In the genomic region with DNA sequence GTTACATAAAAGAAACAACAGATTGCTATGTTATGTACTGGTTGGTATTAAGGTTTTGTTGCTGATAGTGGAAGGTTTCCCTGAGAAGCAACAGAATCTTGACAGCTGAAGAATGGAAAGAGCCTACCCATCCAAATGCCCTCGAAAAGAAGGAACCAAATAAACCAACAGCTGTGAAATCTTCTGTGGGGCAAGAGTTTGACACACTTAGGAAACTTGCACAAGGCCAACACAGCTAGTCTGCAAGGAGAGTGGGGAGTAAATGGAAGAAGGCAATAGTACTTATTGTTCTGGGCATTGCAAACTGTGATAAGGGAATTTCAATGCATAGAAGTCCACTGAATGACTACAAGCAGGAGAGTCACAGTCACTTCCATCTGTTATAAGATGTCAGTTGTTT, we compare ENCODE assay signal across 21 mouse cellular contexts.
A peak's percentile ranks its signal among the peaks of the same experiment; 100 is the strongest.
DNase-seq lines count a peak whose midpoint lies in the region; ATAC-seq lines count a peak whose summit lies in the region.
"Had no signal": no experiment of that assay in that cellular context is flagged by ENCODE, and none has a peak within 500 bp of the region (broad histone marks: within the 10 kb centered on the region; RNA-seq: fewer than 3 reads in every experiment).

No protein-coding gene starts in this region.

- ATAC-seq in granulocyte monocyte progenitor cell, adult 5-6 weeks (replicated peaks; ENCODE audit: poor library complexity, severe bottlenecking), result peak; percentile 98
- peak; percentile 96 for ATAC-seq in megakaryocyte progenitor cell, adult 5-6 weeks (replicated peaks; ENCODE audit: poor library complexity)
- ATAC-seq in megakaryocyte-erythroid progenitor cell, adult 5-6 weeks (replicated peaks; ENCODE audit: low FRiP score, low TSS enrichment, poor library complexity, severe bottlenecking), result no peak
- ATAC-seq: activated CD4-positive, CD25-positive, alpha-beta regulatory T cell, adult 4 months; forebrain, embryonic 14.5 days; forebrain, postnatal 0 days; hindbrain, postnatal 0 days had no signal

- peak; percentile 35 for DNase-seq in lung, postnatal 36 days
- no peak for DNase-seq in lung, postnatal 14 days
- DNase-seq in left cerebral cortex, adult 9 months (ENCODE audit: low spot score in 2 of 2), result no peak
- DNase-seq in left cerebral cortex, adult 11 months (ENCODE audit: low spot score), result no peak
- DNase-seq: adrenal gland, adult 8-10 months; adrenal gland, postnatal 25 days; cerebellum, adult 11-12 months; cerebellum, adult 8-10 months; cerebellum, postnatal 10 days; forebrain, postnatal 0 days; gastrocnemius, adult 2 months; gastrocnemius, postnatal 14 days; heart, adult 18-20 months; heart, postnatal 10 days; heart, postnatal 36 days had no signal
